Mouse (Mus musculus) heart, postnatal 0 days (tissue): ENCODE data around the gene Senp3. TPM values are rescaled to one million over a fixed set of nuclear protein-coding genes. Genes with fewer than 3 reads are reported as not detected.
A peak's percentile ranks its signal among the peaks of the same experiment; 100 is the strongest.
"Not testable (repeated sequence)": the region's sequence is repeated elsewhere in the genome, so short reads cannot be mapped to it uniquely, and the experiment has no call there.

Source experiments
- ATAC-seq: fragments of 200-750 bp; cut with Nextera tagmentation; 2 replicates; pipeline ENCODE4 v1.8.0; 2017; ENCODE audit warnings: low read depth, moderate number of reproducible peaks, moderate library complexity; ENCODE audit not compliant: insufficient read depth
- DNase-seq: peaks from one replicate; pipeline ENCODE4 v3.0.0-alpha.2; 2016; ENCODE audit warnings: low spot score
- H3K27ac ChIP-seq: fragments of 300-500 bp; sonication (generic); 2 replicates; pipeline ENCODE4 v1.5.1; 2014; ENCODE audit warnings: low read depth, mild to moderate bottlenecking
- H3K27me3 ChIP-seq: fragments of 300-500 bp; sonication (generic); 2 replicates; pipeline ENCODE4 v1.6.1; 2014; ENCODE audit warnings: low read length, mixed read lengths; ENCODE audit not compliant: control insufficient read depth, insufficient read depth
- H3K36me3 ChIP-seq: fragments of 300-500 bp; sonication (generic); replicated peaks from 2 replicates; pipeline ENCODE4 v1.6.1; 2014; ENCODE audit warnings: low read length, mixed read lengths; ENCODE audit not compliant: control insufficient read depth, insufficient read depth
- H3K4me1 ChIP-seq: fragments of 300-500 bp; sonication (generic); 2 replicates; pipeline ENCODE4 v1.6.1; 2014; ENCODE audit warnings: antibody characterized with exemption; ENCODE audit not compliant: control insufficient read depth, insufficient read depth
- H3K4me2 ChIP-seq: fragments of 300-500 bp; sonication (generic); 2 replicates; pipeline ENCODE4 v1.6.1; 2014; ENCODE audit warnings: low read depth, mild to moderate bottlenecking, low read length, moderate library complexity
- H3K4me3 ChIP-seq: fragments of 300-500 bp; sonication (generic); 2 replicates; pipeline ENCODE4 v1.5.1; 2014; ENCODE audit warnings: low read depth, low read length
- H3K9ac ChIP-seq: fragments of 300-500 bp; sonication (generic); replicated peaks from 2 replicates; pipeline ENCODE4 v1.6.1; 2014; ENCODE audit warnings: low read depth, low read length, mixed read lengths
- H3K9me3 ChIP-seq: fragments of 300-500 bp; sonication (generic); replicated peaks from 2 replicates; pipeline ENCODE4 v1.6.1; 2016; ENCODE audit warnings: low read length; ENCODE audit not compliant: control insufficient read depth
- CTCF ChIP-seq: IDR thresholded peaks from 2 replicates; pipeline ENCODE4 v1.5.1; 2016; ENCODE audit warnings: antibody characterized with exemption, control low read depth, low read depth
- EP300 ChIP-seq: IDR thresholded peaks from 2 replicates; pipeline ENCODE4 v1.6.1; 2016; ENCODE audit warnings: antibody characterized with exemption, low read depth
- WGBS: fragments of 180-500 bp; shearing (Covaris S2); extraction: QIAGEN DNeasy Blood & Tissue Kit; methylation state at CpG from one replicate; pipeline ENCODE4 v1.1.7; 2014; 5-methylcytosine and 5-hydroxymethylcytosine counted together
- microRNA counts: library from miRNA; unstranded; fragments of <30 nt; microRNA quantifications from one replicate; lab custom pipeline; 2015
- microRNA-seq: library from miRNA; unstranded; fragments of <30 nt; microRNA quantifications from one replicate; pipeline ENCODE4, GENCODE M21; 2016
- polyA plus RNA-seq: library from polyadenylated mRNA; unstranded; fragments of >200 nt; fragmentation: Nextera tagmentation; extraction: Ambion mirVana; gene quantifications from 2 replicates; pipeline ENCODE4 v1.2.1, GENCODE M21; 2015
- total RNA-seq: library from RNA; depleted of rRNA; stranded (reverse); fragments of >200 nt; gene quantifications from 2 replicates; pipeline ENCODE4 v1.2.3, GENCODE M21; 2014; ENCODE audit warnings: low replicate concordance; rRNA removed

The Senp3 gene
- total and polyA plus RNA-seq, 2 experiments from 2014 or later = 32.6 to 39.7 TPM

- peak overlapping the region; percentile 97 for H3K9ac ChIP-seq
- H3K9me3 ChIP-seq = no peaks in the 10 kb centered on the region
- H3K36me3 ChIP-seq = no peaks in the 10 kb centered on the region; the same call in 1 of the 2 replicates
- TF ChIP-seq CTCF (no peak), EP300 (no peak)
- H3K4me1 ChIP-seq = peaks cover 19% of the 10 kb centered on the region
- H3K27ac ChIP-seq = peak overlapping the region; percentile 97
- ATAC-seq (peak; percentile 50), DNase-seq (peak; percentile 39)
- H3K4me2 ChIP-seq = peak overlapping the region; percentile 85
- H3K27me3 ChIP-seq = no peaks in the 10 kb centered on the region
- peak overlapping the region; percentile 98 for H3K4me3 ChIP-seq
- 0% methylated on average over 34 of the region's 50 CpGs for WGBS
These were observed 48.6 kb downstream of the Senp3 start for GRCm38 (mm10) chr11:69633128-69633866.

- Histone ChIP-seq H3K4me1 (peaks cover 19% of the 10 kb centered on the region), H3K4me3 (peak within 1 kb of the TSS; percentile 98), H3K9ac (peak within 1 kb of the TSS; percentile 97), H3K4me2 (peak within 1 kb of the TSS; percentile 85), H3K36me3 (no peaks in the 10 kb centered on the region; the same call in 1 of the 2 replicates), H3K9me3 (no peaks in the 10 kb centered on the region), H3K27me3 (no peaks in the 10 kb centered on the region), H3K27ac (peak within 1 kb of the TSS; percentile 97)
- WGBS = under 1% methylated on average over 35 of the region's 56 CpGs
- peak; percentile 97 for ATAC-seq
- peak; percentile 100 for DNase-seq
- TF ChIP-seq EP300 (no peak), CTCF (peak; percentile 84)
These were observed 49.4 kb downstream of the Senp3 start, which contains the start of gene Fxr2 for GRCm38 (mm10) chr11:69632284-69633089. Gene Fxr2 (plus strand): TSS chr11:69632990.

GRCm38 (mm10) chr11:69629802-69630201, 52.1 kb downstream of the Senp3 start:
- Histone ChIP-seq H3K4me3 (no peak overlapping the region), H3K27ac (no peak overlapping the region), H3K4me1 (peaks cover 10% of the 10 kb centered on the region), H3K27me3 (no peaks in the 10 kb centered on the region), H3K9me3 (no peaks in the 10 kb centered on the region), H3K9ac (no peak overlapping the region), H3K4me2 (no peak overlapping the region), H3K36me3 (no peaks in the 10 kb centered on the region)
- no peak for DNase-seq
- no peak for ATAC-seq
- TF ChIP-seq EP300 (no peak), CTCF (peak; percentile 47)
- 60% methylated on average over 1 of the region's 1 CpGs for whole genome bisulfite sequencing

GRCm38 (mm10) chr11:69628286-69628685, 53.6 kb downstream of the Senp3 start:
- no peak overlapping the region for H3K4me2 ChIP-seq
- no peak overlapping the region for H3K27ac ChIP-seq
- H3K4me3 ChIP-seq = no peak overlapping the region
- no peak overlapping the region for H3K9ac ChIP-seq
- TF ChIP-seq EP300 (no peak), CTCF (peak; percentile 91)
- no peaks in the 10 kb centered on the region for H3K9me3 ChIP-seq
- 34% methylated on average over 6 of the region's 6 CpGs for whole genome bisulfite sequencing
- peak; percentile 48 for DNase-seq
- no peaks in the 10 kb centered on the region for H3K4me1 ChIP-seq
- no peak for ATAC-seq
- no peaks in the 10 kb centered on the region for H3K27me3 ChIP-seq
- H3K36me3 ChIP-seq = no peaks in the 10 kb centered on the region

GRCm38 (mm10) chr11:69624339-69624738, 57.5 kb downstream of the Senp3 start:
- not testable (repeated sequence) for ATAC-seq, DNase-seq
- 87% methylated on average over 2 of the region's 2 CpGs for WGBS

More at GRCm38 (mm10) chr11:69624339-69624738, 57.5 kb downstream of the Senp3 start:
- not testable (repeated sequence) for H3K4me2 ChIP-seq, H3K9ac ChIP-seq, H3K9me3 ChIP-seq, H3K27ac ChIP-seq, H3K4me3 ChIP-seq, H3K36me3 ChIP-seq, H3K27me3 ChIP-seq
- H3K4me1 ChIP-seq = peaks cover 11% of the 10 kb centered on the region

MicroRNAs encoded within 50 kb of the gene (microRNA counts, 519-probe panel; counts per million panel counts)
- microRNA mmu-miR-1934 (lab: Ali Mortazavi, UCI) (not detected), microRNA mmu-miR-467f (lab: Ali Mortazavi, UCI) (3,463 counts per million, percentile 40 among the panel's probes with 10 or more counts)

Small RNAs within 50 kb of the gene (microRNA-seq; reads per million reads assigned to microRNA genes)
- gene Mir1934 (2.0 reads per million, percentile 5 among the genes with 10 or more reads in this experiment), gene Mir467f (not detected)

Other genes starting within 250 kb of the Senp3 start
Only the 30 nearest of the 35 such genes appear.
- not detected in 2 replicates for gene Dnah2, start 133.0 kb downstream of the Senp3 start, total RNA-seq
- 0.03 and 0.30 TPM in 2 replicates for gene Dnah2, start 133.0 kb downstream of the Senp3 start, polyA plus RNA-seq
- 70.1 and 79.5 TPM in 2 replicates for gene Efnb3, start 121.9 kb downstream of the Senp3 start, total RNA-seq
- gene Efnb3, start 121.9 kb downstream of the Senp3 start, polyA plus RNA-seq = 69.4 and 75.6 TPM in 2 replicates
- gene Wrap53, start 101.8 kb downstream of the Senp3 start, total RNA-seq = 12.4 and 18.7 TPM in 2 replicates
- gene Wrap53, start 101.8 kb downstream of the Senp3 start, polyA plus RNA-seq = 6.7 and 7.8 TPM in 2 replicates
- 33.6 and 35.9 TPM in 2 replicates for gene Trp53, start 101.7 kb downstream of the Senp3 start, total RNA-seq
- gene Trp53, start 101.7 kb downstream of the Senp3 start, polyA plus RNA-seq = 31.5 and 32.6 TPM in 2 replicates
- 23.7 and 24.7 TPM in 2 replicates for gene Atp1b2, start 76.1 kb downstream of the Senp3 start, total RNA-seq
- gene Atp1b2, start 76.1 kb downstream of the Senp3 start, polyA plus RNA-seq = 15.1 and 16.8 TPM in 2 replicates
- gene Shbg, start 64.2 kb downstream of the Senp3 start, total RNA-seq = not detected in 2 replicates
- gene Shbg, start 64.2 kb downstream of the Senp3 start, polyA plus RNA-seq = 0.08 TPM in 1 of 2 replicates, not detected in the other
- gene Sat2, start 60.1 kb downstream of the Senp3 start, total RNA-seq = 7.3 TPM in 1 of 2 replicates, not detected in the other
- gene Sat2, start 60.1 kb downstream of the Senp3 start, polyA plus RNA-seq = 17.8 and 18.8 TPM in 2 replicates
- gene Fxr2, start 49.1 kb downstream of the Senp3 start, total RNA-seq = 64.7 and 102 TPM in 2 replicates
- gene Fxr2, start 49.1 kb downstream of the Senp3 start, polyA plus RNA-seq = 15.8 and 17.7 TPM in 2 replicates
- gene Sox15, start 26.8 kb downstream of the Senp3 start, total RNA-seq = not detected in 2 replicates
- gene Sox15, start 26.8 kb downstream of the Senp3 start, polyA plus RNA-seq = not detected in 2 replicates
- 123 and 137 TPM in 2 replicates for gene Mpdu1, start 19.4 kb downstream of the Senp3 start, total RNA-seq
- 30.0 and 33.0 TPM in 2 replicates for gene Mpdu1, start 19.4 kb downstream of the Senp3 start, polyA plus RNA-seq
- 2.6 and 6.9 TPM in 2 replicates for gene Cd68, start 15.9 kb downstream of the Senp3 start, total RNA-seq
- gene Cd68, start 15.9 kb downstream of the Senp3 start, polyA plus RNA-seq = 6.1 and 8.5 TPM in 2 replicates
- 573 and 656 TPM in 2 replicates for gene Eif4a1, start 9.7 kb downstream of the Senp3 start, total RNA-seq
- 261 and 289 TPM in 2 replicates for gene Eif4a1, start 9.7 kb downstream of the Senp3 start, polyA plus RNA-seq
- gene Tnfsf13, start 3.7 kb upstream of the Senp3 start, total RNA-seq = 0.81 TPM in 1 of 2 replicates, not detected in the other
- 0.57 and 0.89 TPM in 2 replicates for gene Tnfsf13, start 3.7 kb upstream of the Senp3 start, polyA plus RNA-seq
- 8.5 and 9.3 TPM in 2 replicates for gene Tnfsf12, start 13.8 kb upstream of the Senp3 start, total RNA-seq
- gene Tnfsf12, start 13.8 kb upstream of the Senp3 start, polyA plus RNA-seq = 5.3 and 5.5 TPM in 2 replicates
- gene Tnfsfm13, start 14.0 kb upstream of the Senp3 start, total RNA-seq = 0.65 and 1.8 TPM in 2 replicates
- 2.8 and 3.0 TPM in 2 replicates for gene Tnfsfm13, start 14.0 kb upstream of the Senp3 start, polyA plus RNA-seq
- 13.4 and 15.6 TPM in 2 replicates for gene Polr2a, start 76.6 kb upstream of the Senp3 start, total RNA-seq
- gene Polr2a, start 76.6 kb upstream of the Senp3 start, polyA plus RNA-seq = 6.2 and 6.6 TPM in 2 replicates
- gene Slc35g3, start 79.9 kb upstream of the Senp3 start, total RNA-seq = not detected in 2 replicates
- 0.18 TPM in 1 of 2 replicates, not detected in the other for gene Slc35g3, start 79.9 kb upstream of the Senp3 start, polyA plus RNA-seq
- gene Zbtb4, start 83.8 kb upstream of the Senp3 start, total RNA-seq = 21.2 and 28.7 TPM in 2 replicates
- 2.6 and 2.9 TPM in 2 replicates for gene Zbtb4, start 83.8 kb upstream of the Senp3 start, polyA plus RNA-seq
- gene Chrnb1, start 113.9 kb upstream of the Senp3 start, total RNA-seq = 2.5 and 11.2 TPM in 2 replicates
- 2.7 and 3.1 TPM in 2 replicates for gene Chrnb1, start 113.9 kb upstream of the Senp3 start, polyA plus RNA-seq
- 5.3 and 5.7 TPM in 2 replicates for gene Fgf11, start 119.8 kb upstream of the Senp3 start, total RNA-seq
- gene Fgf11, start 119.8 kb upstream of the Senp3 start, polyA plus RNA-seq = 0.75 and 1.0 TPM in 2 replicates
- gene Tmem102, start 123.5 kb upstream of the Senp3 start, total RNA-seq = 0.43 and 2.7 TPM in 2 replicates
- 2.6 TPM in 2 replicates for gene Tmem102, start 123.5 kb upstream of the Senp3 start, polyA plus RNA-seq
- gene Gm39566, start 133.2 kb upstream of the Senp3 start, total RNA-seq = not detected in 2 replicates
- gene Gm39566, start 133.2 kb upstream of the Senp3 start, polyA plus RNA-seq = not detected in 2 replicates
- not detected in 2 replicates for gene Spem2, start 136.4 kb upstream of the Senp3 start, total RNA-seq
- not detected in 2 replicates for gene Spem2, start 136.4 kb upstream of the Senp3 start, polyA plus RNA-seq
- not detected in 2 replicates for gene Spem1, start 140.1 kb upstream of the Senp3 start, total RNA-seq
- gene Spem1, start 140.1 kb upstream of the Senp3 start, polyA plus RNA-seq = not detected in 2 replicates
- gene Nlgn2, start 155.7 kb upstream of the Senp3 start, total RNA-seq = 4.5 and 10.1 TPM in 2 replicates
- gene Nlgn2, start 155.7 kb upstream of the Senp3 start, polyA plus RNA-seq = 0.89 TPM in 2 replicates
- 78.5 and 169 TPM in 2 replicates for gene Tmem256, start 156.4 kb upstream of the Senp3 start, total RNA-seq
- 411 and 424 TPM in 2 replicates for gene Tmem256, start 156.4 kb upstream of the Senp3 start, polyA plus RNA-seq
- 50.9 and 64.0 TPM in 2 replicates for gene Plscr3, start 164.3 kb upstream of the Senp3 start, total RNA-seq
- 60.5 and 62.3 TPM in 2 replicates for gene Plscr3, start 164.3 kb upstream of the Senp3 start, polyA plus RNA-seq
- 0.50 TPM in 1 of 2 replicates, not detected in the other for gene Tnk1, start 176.6 kb upstream of the Senp3 start, total RNA-seq
- not detected in 2 replicates for gene Tnk1, start 176.6 kb upstream of the Senp3 start, polyA plus RNA-seq
- gene Tmem95, start 195.9 kb upstream of the Senp3 start, total RNA-seq = not detected in 2 replicates
- gene Tmem95, start 195.9 kb upstream of the Senp3 start, polyA plus RNA-seq = not detected in 2 replicates
- 2.3 and 9.4 TPM in 2 replicates for gene Kctd11, start 199.3 kb upstream of the Senp3 start, total RNA-seq
- 1.9 and 2.3 TPM in 2 replicates for gene Kctd11, start 199.3 kb upstream of the Senp3 start, polyA plus RNA-seq